ENCODE assay signal across 8 mouse cellular contexts in genomic region chr4:55240450-55240849, GRCm38 (mm10).
A peak's percentile ranks its signal among the peaks of the same experiment; 100 is the strongest.
DNase-seq lines count a peak whose midpoint lies in the region; ATAC-seq and TF ChIP-seq lines count a peak whose summit lies in the region.
"Had no signal": no experiment of that assay in that cellular context is flagged by ENCODE, and none has a peak within 500 bp of the region (broad histone marks: within the 10 kb centered on the region; RNA-seq: fewer than 3 reads in every experiment).

No protein-coding gene starts in this region.

- H3K4me2 ChIP-seq in intestine, postnatal 0 days (replicated peaks; ENCODE audit: low read depth) = no peak overlapping the region
- H3K4me2 ChIP-seq: neural tube, embryonic 12.5 days had no signal

- no peaks in the 10 kb centered on the region for H3K36me3 ChIP-seq in intestine, postnatal 0 days (ENCODE audit: control insufficient read depth, insufficient read depth)
- H3K36me3 ChIP-seq: neural tube, embryonic 12.5 days had no signal

- H3K4me1 ChIP-seq in intestine, postnatal 0 days (replicated peaks; ENCODE audit: control insufficient read depth, insufficient read depth, low read length) = no peaks in the 10 kb centered on the region

- intact Hi-C loops in left cerebral cortex, postnatal 4 days (cut with DNase I) = loop anchor here (5.0 kb wide), 2 partner anchors 293 to 1358 kb away; partner anchors contain the start of gene Zfp462

- no peak overlapping the region for H3K27ac ChIP-seq in intestine, postnatal 0 days (ENCODE audit: low read depth, low read length)
- H3K27ac ChIP-seq: neural tube, embryonic 12.5 days had no signal

- ATAC-seq in intestine, postnatal 0 days = no peak
- 0 out of 2 replicates have a peak, but pooled peaks have one; percentile 59 for ATAC-seq in monocyte, adult 5-6 weeks (replicated peaks; ENCODE audit: insufficient number of reproducible peaks, low FRiP score, low TSS enrichment, poor library complexity, severe bottlenecking)

- WGBS in intestine, postnatal 0 days = 4% methylated on average over 7 of the region's 7 CpGs

- H3K9me3 ChIP-seq in intestine, postnatal 0 days (ENCODE audit: control insufficient read depth) = no peaks in the 10 kb centered on the region
- H3K9me3 ChIP-seq: neural tube, embryonic 12.5 days had no signal

- peak; percentile 98 for TF ChIP-seq CTCF in intestine, postnatal 0 days (IDR thresholded peaks at IDR 0.05; ENCODE audit: low read depth)

- H3K27me3 ChIP-seq in intestine, postnatal 0 days (replicated peaks; ENCODE audit: control insufficient read depth, insufficient read depth, low read length) = no peaks in the 10 kb centered on the region
- H3K27me3 ChIP-seq: neural tube, embryonic 12.5 days had no signal

- H3K4me3 ChIP-seq in intestine, postnatal 0 days (ENCODE audit: low read depth, low read length) = no peak overlapping the region
- H3K4me3 ChIP-seq: neural tube, embryonic 12.5 days had no signal

- DNase-seq in adrenal gland, adult 18-20 months (ENCODE audit: low spot score in 2 of 2) = peak; percentile 76 to 81
- peak; percentile 68 to 75 for DNase-seq in cerebellum, postnatal 36 days
- DNase-seq in gastrocnemius, postnatal 10 days = peak; percentile 78
- peak; percentile 74 for DNase-seq in left cerebral cortex, postnatal 4 days
- DNase-seq in spleen, postnatal 36 days (ENCODE audit: low spot score in 2 of 2) = peak; percentile 7 to 23

- H3K9ac ChIP-seq in intestine, postnatal 0 days (ENCODE audit: low read depth, low read length) = no peak overlapping the region
- H3K9ac ChIP-seq: neural tube, embryonic 12.5 days had no signal

Comparison
In these comparisons a context has a peak if more than half of its experiments do, and no peak if none do; other contexts are left out.
1. DNase-seq: peak in every context shown above with its lines; median percentile 78 in adrenal gland, adult 18-20 months; 78 in gastrocnemius, postnatal 10 days; 74 in left cerebral cortex, postnatal 4 days; 72 in cerebellum, postnatal 36 days; 15 in spleen, postnatal 36 days.